In the genomic region with DNA sequence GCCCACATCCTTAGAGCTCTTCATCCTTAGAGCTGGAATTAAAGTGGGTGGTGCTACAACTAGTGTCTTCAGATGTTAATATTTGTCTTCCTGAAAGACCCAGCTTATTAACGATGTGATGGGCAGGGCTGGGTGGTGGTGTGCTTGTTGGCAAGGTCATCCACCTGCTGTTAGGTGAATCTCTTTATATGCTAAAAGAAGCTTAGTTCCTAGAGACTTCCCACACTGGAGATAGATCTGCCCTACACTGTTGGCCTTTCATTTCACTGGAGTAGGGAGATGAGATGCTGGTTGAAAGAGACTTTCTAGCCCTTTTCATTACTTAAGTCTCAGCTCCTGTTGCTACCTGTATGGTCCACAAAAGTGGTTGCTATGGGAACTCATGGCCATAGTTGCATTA, we compare ENCODE assay signal across 8 mouse cellular contexts. TPM values are rescaled to one million over a fixed set of nuclear protein-coding genes. Genes with fewer than 3 reads are reported as not detected.
DNase-seq lines count a peak whose midpoint lies in the region; ATAC-seq lines count a peak whose summit lies in the region.

No protein-coding gene starts in this region.

- no peak overlapping the region for H3K27ac ChIP-seq in kidney, embryonic 15.5 days
- no peak overlapping the region for H3K27ac ChIP-seq in brown adipose tissue, adult 24 weeks (replicated peaks; ENCODE audit: low read depth, low read length)
- H3K27ac ChIP-seq in hindbrain, embryonic 16.5 days (ENCODE audit: low read depth, low read length): no peak overlapping the region
- H3K27ac ChIP-seq in midbrain, embryonic 15.5 days: no peak overlapping the region

- H3K9me3 ChIP-seq in kidney, embryonic 15.5 days (replicated peaks): 0 out of 2 replicates have a peak, but pooled peaks cover 3% of the 10 kb centered on the region
- H3K9me3 ChIP-seq in hindbrain, embryonic 16.5 days (ENCODE audit: control insufficient read depth, low read length): no peaks in the 10 kb centered on the region
- no peaks in the 10 kb centered on the region for H3K9me3 ChIP-seq in midbrain, embryonic 15.5 days

- H3K4me3 ChIP-seq in kidney, embryonic 15.5 days (replicated peaks): peak overlapping the region; percentile 81
- peak overlapping the region; percentile 28; the same call in 1 of the 2 replicates for H3K4me3 ChIP-seq in brown adipose tissue, adult 24 weeks (ENCODE audit: insufficient read depth, low read depth, low read length)
- H3K4me3 ChIP-seq in hindbrain, embryonic 16.5 days (ENCODE audit: low read length): peak overlapping the region; percentile 72
- peak overlapping the region; percentile 97 for H3K4me3 ChIP-seq in midbrain, embryonic 15.5 days

- peak overlapping the region; percentile 93 for H3K4me2 ChIP-seq in kidney, embryonic 15.5 days
- peak overlapping the region; percentile 97 for H3K4me2 ChIP-seq in hindbrain, embryonic 16.5 days (ENCODE audit: low read length)
- peak overlapping the region; percentile 95 for H3K4me2 ChIP-seq in midbrain, embryonic 15.5 days

- H3K4me1 ChIP-seq in kidney, embryonic 15.5 days: peaks cover 30% of the 10 kb centered on the region
- peaks cover 7% of the 10 kb centered on the region; the same call in 1 of the 2 replicates for H3K4me1 ChIP-seq in brown adipose tissue, adult 24 weeks (ENCODE audit: control insufficient read depth, insufficient read depth, insufficient read length, low read length)
- H3K4me1 ChIP-seq in hindbrain, embryonic 16.5 days (ENCODE audit: control insufficient read depth, insufficient read depth, low read depth, low read length): peaks cover 27% of the 10 kb centered on the region
- peaks cover 32% of the 10 kb centered on the region for H3K4me1 ChIP-seq in midbrain, embryonic 15.5 days

- H3K27me3 ChIP-seq in kidney, embryonic 15.5 days: no peaks in the 10 kb centered on the region
- H3K27me3 ChIP-seq in hindbrain, embryonic 16.5 days (replicated peaks; ENCODE audit: control insufficient read depth, insufficient read depth, low read length): no peaks in the 10 kb centered on the region
- H3K27me3 ChIP-seq in midbrain, embryonic 15.5 days (replicated peaks): no peaks in the 10 kb centered on the region

- 5% methylated on average over 1 of the region's 1 CpGs for WGBS in kidney, embryonic 15.5 days
- WGBS in hindbrain, embryonic 16.5 days: 25% methylated on average over 1 of the region's 1 CpGs
- WGBS in midbrain, embryonic 15.5 days: 11% methylated on average over 1 of the region's 1 CpGs

- no peak for DNase-seq in kidney, postnatal 25 days
- DNase-seq in adipocyte (ENCODE audit: low spot score): no peak
- DNase-seq in left cerebral cortex, adult 18-20 months (ENCODE audit: low spot score in 2 of 2): no peak

- H3K9ac ChIP-seq in kidney, embryonic 15.5 days: peak overlapping the region; percentile 88
- H3K9ac ChIP-seq in hindbrain, embryonic 16.5 days (ENCODE audit: low read depth, low read length): peak overlapping the region; percentile 93
- H3K9ac ChIP-seq in midbrain, embryonic 15.5 days: peak overlapping the region; percentile 12

- no peak for ATAC-seq in kidney, embryonic 15.5 days (replicated peaks; ENCODE audit: low FRiP score)
- no peak for ATAC-seq in hindbrain, embryonic 16.5 days
- no peak for ATAC-seq in midbrain, embryonic 15.5 days (replicated peaks)
- no peak for ATAC-seq in monocyte, adult 5-6 weeks (replicated peaks; ENCODE audit: insufficient number of reproducible peaks, low FRiP score, low TSS enrichment, poor library complexity, severe bottlenecking)

- H3K36me3 ChIP-seq in kidney, embryonic 15.5 days: peaks cover 34% of the 10 kb centered on the region
- H3K36me3 ChIP-seq in hindbrain, embryonic 16.5 days (ENCODE audit: control insufficient read depth, insufficient read depth, low read length): peaks cover 16% of the 10 kb centered on the region
- peaks cover 20% of the 10 kb centered on the region for H3K36me3 ChIP-seq in midbrain, embryonic 15.5 days (replicated peaks)

RNA-seq across cellular contexts. Expression of a gene that starts 1.3 kb away (rescaled TPM):
- polyA plus RNA-seq in kidney, embryonic 15.5 days (2015; fragmentation: Nextera tagmentation; extraction: Ambion mirVana): 63.2 and 65.9 TPM in 2 replicates
- 10.2 and 14.6 TPM in 2 replicates for polyA plus RNA-seq in brown adipose tissue, adult 24 weeks (2012; ENCODE audit: insufficient read depth, insufficient read length, missing spikeins)
- polyA plus RNA-seq in hindbrain, embryonic 16.5 days (2015; fragmentation: Nextera tagmentation; extraction: Ambion mirVana): 43.8 and 47.4 TPM in 2 replicates
- 48.2 and 51.3 TPM in 2 replicates for polyA plus RNA-seq in midbrain, embryonic 15.5 days (2015; fragmentation: Nextera tagmentation; extraction: Ambion mirVana)
- 28.3 to 50.1 TPM (median 31.0 TPM) in 3 replicates for total RNA-seq in monocyte, adult 5-6 weeks (2017)
- total RNA-seq in left cerebral cortex, adult 18-20 months (2021): 10 to 100 TPM; 24.4 to 25.2 TPM

RNA-seq across cellular contexts. Expression of a gene that starts 8.8 kb away (rescaled TPM):
- 124 and 125 TPM in 2 replicates for polyA plus RNA-seq in kidney, embryonic 15.5 days (2015; fragmentation: Nextera tagmentation; extraction: Ambion mirVana)
- polyA plus RNA-seq in brown adipose tissue, adult 24 weeks (2012; ENCODE audit: insufficient read depth, insufficient read length, missing spikeins): 18.2 and 19.3 TPM in 2 replicates
- polyA plus RNA-seq in hindbrain, embryonic 16.5 days (2015; fragmentation: Nextera tagmentation; extraction: Ambion mirVana): 102 and 129 TPM in 2 replicates
- polyA plus RNA-seq in midbrain, embryonic 15.5 days (2015; fragmentation: Nextera tagmentation; extraction: Ambion mirVana): 137 and 152 TPM in 2 replicates
- 11.9 to 23.9 TPM (median 15.9 TPM) in 3 replicates for total RNA-seq in monocyte, adult 5-6 weeks (2017)
- 10 to 100 TPM; 53.2 to 53.5 TPM for total RNA-seq in left cerebral cortex, adult 18-20 months (2021)

Comparison
In these comparisons a context has a peak if more than half of its experiments do, and no peak if none do; other contexts are left out.
1. H3K4me3 ChIP-seq: peak in every context shown above with its lines; median percentile 97 in midbrain, embryonic 15.5 days; 81 in kidney, embryonic 15.5 days; 72 in hindbrain, embryonic 16.5 days; 28 in brown adipose tissue, adult 24 weeks.
2. H3K9ac ChIP-seq: peak in every context shown above with its lines; median percentile 93 in hindbrain, embryonic 16.5 days; 88 in kidney, embryonic 15.5 days; 12 in midbrain, embryonic 15.5 days.